Mouse (Mus musculus) olfactory bulb, adult 2 months (tissue): ENCODE results near the gene Stx5a.

ENCODE experiments used
- CTCF ChIP-seq: fragments of 200-500 bp; IDR thresholded peaks from 2 replicates; pipeline ENCODE4 v1.5.1; 2012; ENCODE audit warnings: low read depth, mild to moderate bottlenecking, low read length, moderate library complexity; ENCODE audit not compliant: insufficient read depth
- POLR2A ChIP-seq: fragments of 200-500 bp; IDR thresholded peaks from 2 replicates; pipeline ENCODE4 v1.6.1; 2012; ENCODE audit warnings: mild to moderate bottlenecking, low read depth, low read length, moderate library complexity; ENCODE audit not compliant: insufficient read depth

DNA sequence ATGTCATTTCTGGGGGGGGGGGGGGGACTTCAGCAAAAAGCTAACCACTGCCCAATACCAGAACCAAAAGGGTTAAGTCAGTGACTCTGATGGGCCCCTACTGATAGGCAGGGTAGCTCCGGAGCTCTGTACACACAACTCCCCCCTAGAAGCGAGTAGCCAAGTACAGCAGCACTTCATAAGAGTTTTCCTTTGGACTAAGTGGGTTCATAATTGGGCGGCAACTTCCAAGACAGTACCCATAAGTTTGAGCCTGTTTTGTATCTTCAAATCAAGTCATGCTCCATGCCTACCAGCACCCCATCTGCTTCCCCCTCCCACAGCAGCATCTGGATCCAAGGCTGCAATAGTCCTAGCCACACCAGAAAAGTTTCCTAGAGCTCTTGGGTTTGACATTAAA, 14.4 kb downstream of the Stx5a start:
- no peak for TF ChIP-seq CTCF
- TF ChIP-seq POLR2A = no peak
